Mouse (Mus musculus): Measurements from ENCODE around the gene P2ry2. TPM values are rescaled to one million over a fixed set of nuclear protein-coding genes. Genes with fewer than 3 reads are reported as not detected.

Gene P2ry2
- total RNA-seq, 1 experiment: 2.8 TPM

GRCm38 (mm10) chr7:100999623-101000022, 13.0 kb downstream of the P2ry2 start:
- in situ Hi-C loops (cut with MboI; ENCODE audit: low sequenced_read_pairs in 2 of 2, unreplicated experiment in 2 of 2): loop anchor here in 1 of 2 experiments (5.0 kb wide), 1 partner anchor 48 kb away; no protein-coding TSS in a partner anchor
- no peak overlapping the region for H3K27ac ChIP-seq (ENCODE audit: insufficient read depth, low read depth, low read length, poor library complexity, severe bottlenecking)
- H3K9me3 ChIP-seq (ENCODE audit: control insufficient read depth, insufficient read depth, low read depth, low read length): no peaks in the 10 kb centered on the region
- no peak overlapping the region for H3K9ac ChIP-seq (ENCODE audit: insufficient read depth, low read depth, low read length, poor library complexity, severe bottlenecking)
- TF ChIP-seq MAFK (IDR thresholded peaks at IDR 0.05; ENCODE audit: insufficient read depth, low read depth, low read length) (no peak), ZC3H11A (IDR thresholded peaks at IDR 0.05; ENCODE audit: borderline replicate concordance, low read depth, low read length) (no peak), HCFC1 (IDR thresholded peaks at IDR 0.05; ENCODE audit: borderline replicate concordance, insufficient read depth, low read length) (no peak), CHD2 (IDR thresholded peaks at IDR 0.05; ENCODE audit: low read depth, low read length) (no peak), ZNF384 (IDR thresholded peaks at IDR 0.05; ENCODE audit: low read depth, low read length) (no peak)
- no peak for DNase-seq (ENCODE audit: low read depth, low spot score)
- H3K36me3 ChIP-seq (ENCODE audit: control insufficient read depth, insufficient read depth, low read length, poor library complexity, severe bottlenecking): no peaks in the 10 kb centered on the region
- H3K4me3 ChIP-seq (ENCODE audit: insufficient read depth in 1 of 2, low read depth in 1 of 2, low read length in 2 of 2, poor library complexity in 1 of 2, severe bottlenecking in 1 of 2): no peak overlapping the region
- H3K4me1 ChIP-seq (ENCODE audit: control insufficient read depth in 2 of 2, insufficient read depth in 2 of 2, low read length in 2 of 2, poor library complexity in 1 of 2): peaks cover 2 to 23% of the 10 kb centered on the region in 2 experiments; a peak in 1 of 4 replicates

- Histone ChIP-seq H3K9me3 (ENCODE audit: control insufficient read depth, insufficient read depth, low read depth, low read length) (no peaks in the 10 kb centered on the region), H3K27ac (ENCODE audit: insufficient read depth, low read depth, low read length, poor library complexity, severe bottlenecking) (no peak overlapping the region), H3K4me1 (ENCODE audit: control insufficient read depth in 2 of 2, insufficient read depth in 2 of 2, low read length in 2 of 2, poor library complexity in 1 of 2) (peaks cover 2 to 18% of the 10 kb centered on the region in 2 experiments; a peak in 1 of 4 replicates), H3K4me3 (ENCODE audit: insufficient read depth in 1 of 2, low read depth in 1 of 2, low read length in 2 of 2, poor library complexity in 1 of 2, severe bottlenecking in 1 of 2) (peak overlapping the region; percentile 31 to 37), H3K36me3 (ENCODE audit: control insufficient read depth, insufficient read depth, low read length, poor library complexity, severe bottlenecking) (no peaks in the 10 kb centered on the region), H3K9ac (ENCODE audit: insufficient read depth, low read depth, low read length, poor library complexity, severe bottlenecking) (no peak overlapping the region; the same call in 1 of the 2 replicates)
- in situ Hi-C loops (cut with MboI; ENCODE audit: low sequenced_read_pairs in 2 of 2, unreplicated experiment in 2 of 2): loop anchor here in 1 of 2 experiments (5.0 kb wide), 1 partner anchor 49 kb away; no protein-coding TSS in a partner anchor
- TF ChIP-seq HCFC1 (IDR thresholded peaks at IDR 0.05; ENCODE audit: borderline replicate concordance, insufficient read depth, low read length) (no peak), ZC3H11A (IDR thresholded peaks at IDR 0.05; ENCODE audit: borderline replicate concordance, low read depth, low read length) (no peak), CHD2 (IDR thresholded peaks at IDR 0.05; ENCODE audit: low read depth, low read length) (no peak), ZNF384 (IDR thresholded peaks at IDR 0.05; ENCODE audit: low read depth, low read length) (no peak), MAFK (IDR thresholded peaks at IDR 0.05; ENCODE audit: insufficient read depth, low read depth, low read length) (no peak)
- no peak for DNase-seq (ENCODE audit: low read depth, low spot score)
Measured at GRCm38 (mm10) chr7:100998578-100998960, 14.1 kb downstream of the P2ry2 start.

GRCm38 (mm10) chr7:100997951-100998577, 14.6 kb downstream of the P2ry2 start:
- TF ChIP-seq CHD2 (IDR thresholded peaks at IDR 0.05; ENCODE audit: low read depth, low read length): no peak
- TF ChIP-seq MAFK (IDR thresholded peaks at IDR 0.05; ENCODE audit: insufficient read depth, low read depth, low read length): no peak
- no peak for TF ChIP-seq ZNF384 (IDR thresholded peaks at IDR 0.05; ENCODE audit: low read depth, low read length)
- TF ChIP-seq ZC3H11A (IDR thresholded peaks at IDR 0.05; ENCODE audit: borderline replicate concordance, low read depth, low read length): no peak
- no peak for TF ChIP-seq HCFC1 (IDR thresholded peaks at IDR 0.05; ENCODE audit: borderline replicate concordance, insufficient read depth, low read length)
- Histone ChIP-seq H3K4me1 (ENCODE audit: control insufficient read depth in 2 of 2, insufficient read depth in 2 of 2, low read length in 2 of 2, poor library complexity in 1 of 2) (peaks cover 2 to 14% of the 10 kb centered on the region in 2 experiments; a peak in 1 of 4 replicates), H3K4me3 (ENCODE audit: insufficient read depth in 1 of 2, low read depth in 1 of 2, low read length in 2 of 2, poor library complexity in 1 of 2, severe bottlenecking in 1 of 2) (peak overlapping the region; percentile 31 to 37), H3K36me3 (ENCODE audit: control insufficient read depth, insufficient read depth, low read length, poor library complexity, severe bottlenecking) (no peaks in the 10 kb centered on the region), H3K9ac (ENCODE audit: insufficient read depth, low read depth, low read length, poor library complexity, severe bottlenecking) (no peak overlapping the region; the same call in 1 of the 2 replicates), H3K9me3 (ENCODE audit: control insufficient read depth, insufficient read depth, low read depth, low read length) (no peaks in the 10 kb centered on the region), H3K27ac (ENCODE audit: insufficient read depth, low read depth, low read length, poor library complexity, severe bottlenecking) (no peak overlapping the region)
- in situ Hi-C loops (cut with MboI; ENCODE audit: low sequenced_read_pairs in 2 of 2, unreplicated experiment in 2 of 2): loop anchor here in 1 of 2 experiments (5.0 kb wide), 1 partner anchor 49 kb away; no protein-coding TSS in a partner anchor
- no peak for DNase-seq (ENCODE audit: low read depth, low spot score)

GRCm38 (mm10) chr7:100997215-100997614, 15.5 kb downstream of the P2ry2 start:
- no peak for DNase-seq (ENCODE audit: low read depth, low spot score)
- Histone ChIP-seq H3K27ac (ENCODE audit: insufficient read depth, low read depth, low read length, poor library complexity, severe bottlenecking) (no peak overlapping the region), H3K36me3 (ENCODE audit: control insufficient read depth, insufficient read depth, low read length, poor library complexity, severe bottlenecking) (no peaks in the 10 kb centered on the region), H3K4me1 (ENCODE audit: control insufficient read depth in 2 of 2, insufficient read depth in 2 of 2, low read length in 2 of 2, poor library complexity in 1 of 2) (peaks cover under 1 to 6% of the 10 kb centered on the region in 2 experiments; a peak in 1 of 4 replicates), H3K9me3 (ENCODE audit: control insufficient read depth, insufficient read depth, low read depth, low read length) (no peaks in the 10 kb centered on the region), H3K9ac (ENCODE audit: insufficient read depth, low read depth, low read length, poor library complexity, severe bottlenecking) (no peak overlapping the region), H3K4me3 (ENCODE audit: insufficient read depth in 1 of 2, low read depth in 1 of 2, low read length in 2 of 2, poor library complexity in 1 of 2, severe bottlenecking in 1 of 2) (no peak overlapping the region)
- in situ Hi-C loops (cut with MboI; ENCODE audit: low sequenced_read_pairs in 2 of 2, unreplicated experiment in 2 of 2): loop anchor here in 1 of 2 experiments (5.0 kb wide), 1 partner anchor 50 kb away; no protein-coding TSS in a partner anchor
- no peak for TF ChIP-seq CHD2 (IDR thresholded peaks at IDR 0.05; ENCODE audit: low read depth, low read length)
- no peak for TF ChIP-seq ZC3H11A (IDR thresholded peaks at IDR 0.05; ENCODE audit: borderline replicate concordance, low read depth, low read length)
- no peak for TF ChIP-seq ZNF384 (IDR thresholded peaks at IDR 0.05; ENCODE audit: low read depth, low read length)
- TF ChIP-seq MAFK (IDR thresholded peaks at IDR 0.05; ENCODE audit: insufficient read depth, low read depth, low read length): no peak

All from ES-E14 (cell line).